Mouse (Mus musculus) liver, embryonic 13.5 days (tissue): ENCODE measurements around the gene Pde6g. TPM values are rescaled to one million over a fixed set of nuclear protein-coding genes. Genes with fewer than 3 reads are reported as not detected.

ENCODE experiments used
- ATAC-seq: fragments of 200-750 bp; cut with Nextera tagmentation; 2 replicates; pipeline ENCODE4 v1.8.0; 2017; ENCODE audit warnings: low read depth, mild to moderate bottlenecking, moderate number of reproducible peaks, moderate library complexity
- DNase-seq: peaks from one replicate; pipeline ENCODE4 v3.0.0; 2022
- H3K27ac ChIP-seq: fragments of 300-500 bp; sonication (generic); 2 replicates; pipeline ENCODE4 v1.5.1; 2015; ENCODE audit warnings: moderate library complexity, mild to moderate bottlenecking, inconsistent platforms
- H3K27me3 ChIP-seq: fragments of 300-500 bp; sonication (generic); 2 replicates; pipeline ENCODE4 v1.6.1; 2015; ENCODE audit warnings: mild to moderate bottlenecking, inconsistent platforms
- H3K36me3 ChIP-seq: fragments of 300-500 bp; sonication (generic); 2 replicates; pipeline ENCODE4 v1.6.1; 2015; ENCODE audit warnings: mild to moderate bottlenecking, inconsistent platforms
- H3K4me1 ChIP-seq: fragments of 300-500 bp; sonication (generic); replicated peaks from 2 replicates; pipeline ENCODE4 v1.6.1; 2015; ENCODE audit warnings: inconsistent platforms
- H3K4me2 ChIP-seq: fragments of 300-500 bp; sonication (generic); 2 replicates; pipeline ENCODE4 v1.6.1; 2015; ENCODE audit warnings: inconsistent platforms, mild to moderate bottlenecking, moderate library complexity
- H3K4me3 ChIP-seq: fragments of 300-500 bp; sonication (generic); replicated peaks from 2 replicates; pipeline ENCODE4 v1.5.1; 2015; ENCODE audit warnings: mild to moderate bottlenecking, inconsistent platforms
- H3K9ac ChIP-seq: fragments of 300-500 bp; sonication (generic); 2 replicates; pipeline ENCODE4 v1.6.1; 2015; ENCODE audit warnings: mild to moderate bottlenecking, inconsistent platforms
- H3K9me3 ChIP-seq: fragments of 300-500 bp; sonication (generic); replicated peaks from 2 replicates; pipeline ENCODE4 v1.6.1; 2016; ENCODE audit warnings: inconsistent platforms
- WGBS: fragments of 180-500 bp; shearing (Covaris S2); methylation state at CpG from one replicate; pipeline ENCODE4 v1.1.7; 2015; ENCODE audit not compliant: insufficient replicate concordance; 5-methylcytosine and 5-hydroxymethylcytosine counted together
- polyA plus RNA-seq: library from polyadenylated mRNA; unstranded; fragments of >200 nt; fragmentation: Nextera tagmentation; extraction: Ambion mirVana; gene quantifications from 2 replicates; pipeline ENCODE4 v1.2.1, GENCODE M21; 2015

Gene Pde6g
- polyA plus RNA-seq, 1 experiment from 2014 or later = 0.12 TPM

DNA sequence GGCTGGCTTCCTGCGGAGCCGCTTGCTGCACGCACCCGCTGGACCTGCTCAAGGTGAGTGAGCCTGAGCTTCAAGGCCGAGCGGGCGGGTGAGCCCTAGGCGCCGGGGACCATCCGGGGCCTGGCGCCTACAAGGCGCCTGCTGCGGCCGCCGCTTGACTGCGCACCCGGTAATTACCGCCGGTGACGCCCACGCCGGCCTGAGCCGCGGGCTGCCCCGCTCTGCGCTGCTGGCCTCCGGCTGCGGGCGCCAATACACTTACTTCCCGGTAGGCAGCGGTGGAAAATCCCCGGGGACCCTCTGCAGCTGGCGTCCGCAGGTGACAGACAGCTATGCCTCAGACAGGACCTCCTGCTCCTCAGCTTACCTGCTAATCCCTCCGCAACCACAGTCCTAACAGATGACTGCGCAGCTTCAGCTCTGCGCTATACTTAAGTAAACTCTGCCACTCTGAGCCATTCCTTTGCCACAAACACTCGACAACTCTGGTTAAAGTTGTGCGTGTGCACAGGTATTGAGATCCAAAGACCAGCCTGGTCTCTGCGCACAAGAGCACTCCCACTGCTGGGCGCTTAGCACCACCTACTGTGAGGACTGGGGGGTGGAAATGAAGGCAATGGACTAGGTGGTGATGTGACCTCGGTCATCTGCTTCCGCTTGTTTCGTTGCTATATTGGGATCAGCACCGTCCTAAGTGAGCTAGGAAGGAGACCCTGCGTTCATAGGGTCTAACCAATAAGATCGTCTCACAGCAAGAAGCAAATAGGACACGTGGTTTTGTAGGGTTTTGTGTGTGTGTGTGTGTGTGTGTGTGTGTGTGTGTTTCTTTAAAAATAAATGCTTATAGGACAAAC, 39.0 kb upstream of the Pde6g start:
- peaks cover 65% of the 10 kb centered on the region for H3K4me1 ChIP-seq
- WGBS = under 1% methylated on average over 48 of the region's 48 CpGs
- H3K9ac ChIP-seq = peak overlapping the region; percentile 95
- DNase-seq = peak; percentile 51
- peaks cover 67% of the 10 kb centered on the region for H3K36me3 ChIP-seq
- ATAC-seq = peak; percentile 65
- no peaks in the 10 kb centered on the region for H3K27me3 ChIP-seq
- H3K4me2 ChIP-seq = peak overlapping the region; percentile 94
- H3K27ac ChIP-seq = peak overlapping the region; percentile 94
- H3K4me3 ChIP-seq = peak overlapping the region; percentile 94
- H3K9me3 ChIP-seq = no peaks in the 10 kb centered on the region

DNA sequence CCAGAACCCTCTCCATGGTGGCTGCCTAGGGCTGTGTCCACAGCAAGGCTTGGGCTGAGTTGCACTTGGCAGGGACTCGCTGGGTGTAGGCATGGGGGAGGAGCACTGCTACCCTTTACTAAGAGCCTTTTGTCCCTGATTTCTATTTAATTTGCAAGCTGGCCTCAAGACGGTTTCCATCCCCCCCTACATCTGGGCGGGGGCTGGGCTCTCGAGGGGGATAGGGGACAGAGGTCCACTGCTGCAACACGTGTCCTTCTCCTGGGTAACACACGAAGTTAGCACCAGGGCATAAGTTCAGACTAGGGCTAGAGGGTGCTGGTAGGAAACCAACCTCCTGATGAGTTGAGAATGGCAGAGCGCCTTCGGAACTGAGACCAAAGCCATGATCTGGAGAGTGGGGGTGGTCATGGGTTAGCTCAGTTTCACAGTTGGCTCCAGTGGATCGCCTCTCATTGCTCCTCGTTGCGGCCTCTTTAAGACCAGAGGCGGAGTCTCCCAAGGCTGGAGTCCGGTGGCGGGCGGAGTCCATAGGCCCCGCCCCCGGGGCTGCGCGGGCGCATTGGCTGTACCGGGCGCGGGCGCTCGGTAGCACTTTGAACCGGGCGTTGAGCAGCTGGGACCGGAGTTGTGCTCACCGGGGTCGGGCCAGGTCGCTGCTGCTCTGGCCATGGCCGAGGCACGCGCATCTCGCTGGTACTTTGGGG, 38.2 kb upstream of the Pde6g start, which contains the start of gene Slc25a10:
Slc25a10 (plus strand) TSS at position 524 of the 707 bp plus-strand sequence.
- Histone ChIP-seq H3K4me1 (peaks cover 73% of the 10 kb centered on the region), H3K9ac (peak within 1 kb of the TSS; percentile 95), H3K4me2 (peak within 1 kb of the TSS; percentile 94), H3K4me3 (peak within 1 kb of the TSS; percentile 94), H3K36me3 (peaks cover 67% of the 10 kb centered on the region), H3K9me3 (no peaks in the 10 kb centered on the region), H3K27me3 (no peaks in the 10 kb centered on the region), H3K27ac (peak within 1 kb of the TSS; percentile 94)
- DNase-seq = peak; percentile 88
- peak; percentile 86 for ATAC-seq
- WGBS = under 1% methylated on average over 35 of the region's 35 CpGs

DNA sequence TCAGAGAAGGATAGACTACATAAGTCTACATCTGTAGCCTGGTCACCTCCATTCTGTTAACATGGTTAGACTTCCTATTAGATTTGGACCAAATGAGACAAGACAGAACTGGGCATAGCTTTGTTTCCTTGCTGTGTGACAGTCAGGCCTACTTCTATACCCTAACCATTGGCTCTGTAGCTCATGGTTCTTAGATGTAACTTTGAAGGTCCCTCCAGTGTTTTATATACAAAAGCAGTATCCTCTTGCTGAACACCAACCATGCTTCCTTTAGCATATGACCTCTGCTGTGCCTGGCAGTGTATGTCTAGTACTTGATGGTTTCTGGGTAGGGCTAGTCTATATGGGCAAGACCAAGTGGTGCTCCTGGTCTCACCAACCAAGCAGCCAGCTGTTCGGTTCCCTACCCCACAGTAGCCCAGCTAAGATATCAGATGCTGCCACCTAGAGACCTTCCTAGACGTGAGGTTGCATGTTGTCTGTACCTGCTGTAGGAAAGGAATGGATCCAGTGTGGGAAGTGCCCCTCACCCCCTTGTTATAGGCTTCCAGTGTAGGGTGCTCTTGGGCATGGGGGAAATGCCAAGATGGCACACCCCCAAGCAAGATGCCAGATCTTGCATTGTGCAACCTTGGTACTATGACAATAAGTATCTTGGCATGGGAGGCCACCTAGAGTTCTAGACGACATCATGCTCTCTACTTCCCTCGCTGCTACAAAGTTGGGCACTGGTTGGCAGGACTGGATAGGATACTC, 37.2 kb upstream of the Pde6g start:
- peak overlapping the region; percentile 94 for H3K4me2 ChIP-seq
- DNase-seq (no peak), ATAC-seq (no peak)
- WGBS = 30% methylated on average over 4 of the region's 4 CpGs
- H3K36me3 ChIP-seq = peaks cover 65% of the 10 kb centered on the region
- H3K4me1 ChIP-seq = peaks cover 83% of the 10 kb centered on the region
- peak overlapping the region; percentile 94 for H3K27ac ChIP-seq
- H3K9ac ChIP-seq = peak overlapping the region; percentile 18; the same call in 1 of the 2 replicates
- H3K9me3 ChIP-seq = no peaks in the 10 kb centered on the region
- no peak overlapping the region for H3K4me3 ChIP-seq
- no peaks in the 10 kb centered on the region for H3K27me3 ChIP-seq

DNA sequence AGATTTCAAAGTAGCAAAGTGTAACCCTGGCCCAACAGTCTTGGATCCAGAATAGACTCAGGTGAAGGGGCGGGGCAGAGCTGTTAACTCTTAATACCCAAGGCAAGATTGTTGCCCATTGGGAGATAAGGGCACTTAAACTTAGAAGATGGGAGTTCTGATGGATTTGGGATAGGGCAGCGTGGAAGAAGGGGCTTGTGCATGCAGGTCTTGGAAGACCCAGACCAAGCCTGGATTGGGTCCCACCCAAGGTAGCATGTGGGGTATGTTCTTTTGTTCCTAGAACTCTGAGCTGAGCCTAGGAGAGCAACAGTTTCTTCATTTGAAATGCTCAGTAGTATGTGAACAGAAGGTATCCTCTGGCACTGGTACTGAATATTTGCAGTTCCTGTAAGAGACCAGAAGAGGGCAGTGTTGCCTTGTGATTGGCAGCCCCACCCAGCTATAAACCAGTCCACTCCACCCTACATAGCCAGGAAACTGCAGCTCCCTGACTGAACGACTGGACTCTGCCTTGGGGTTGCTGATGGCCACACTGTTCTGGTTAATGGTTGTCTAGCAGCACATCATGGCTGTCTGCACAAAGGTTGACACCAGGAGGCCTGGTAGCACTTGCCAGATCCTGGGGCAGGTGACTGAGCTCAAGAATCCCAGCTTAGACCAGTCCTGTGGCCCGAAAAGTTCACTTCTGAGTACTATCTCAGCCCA, 35.9 kb upstream of the Pde6g start:
- peak; percentile 41 for ATAC-seq
- Histone ChIP-seq H3K4me2 (no peak overlapping the region), H3K9ac (peak overlapping the region; percentile 47; the same call in 1 of the 2 replicates)

DNA sequence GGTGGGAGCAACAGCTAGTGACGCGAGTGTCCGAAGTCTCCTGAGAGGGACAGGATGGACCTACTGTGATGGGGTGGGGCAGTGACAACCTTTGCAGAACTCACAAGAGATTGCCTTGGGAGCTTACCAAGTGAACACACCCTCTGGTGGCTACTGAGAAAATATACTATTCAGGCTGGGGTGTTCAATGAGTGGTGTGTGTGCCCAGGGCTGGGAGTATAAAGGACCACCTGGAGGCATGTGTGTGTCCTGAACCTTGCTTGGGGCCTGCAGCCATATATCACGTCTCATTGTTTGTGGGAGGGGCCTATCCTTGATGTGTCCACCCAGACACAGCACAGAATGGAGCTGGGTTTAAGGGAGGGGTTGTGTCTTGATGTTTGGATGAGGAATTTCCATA, 35.2 kb upstream of the Pde6g start:
- H3K27ac ChIP-seq = peak overlapping the region; percentile 24; the same call in 1 of the 2 replicates
- no peak overlapping the region for H3K4me2 ChIP-seq
- no peak for ATAC-seq
- no peak overlapping the region for H3K9ac ChIP-seq
- no peaks in the 10 kb centered on the region for H3K9me3 ChIP-seq
- H3K36me3 ChIP-seq = peaks cover 50% of the 10 kb centered on the region
- H3K4me1 ChIP-seq = peaks cover 88% of the 10 kb centered on the region
- 69% methylated on average over 4 of the region's 4 CpGs for WGBS
- H3K4me3 ChIP-seq = no peak overlapping the region
- H3K27me3 ChIP-seq = no peaks in the 10 kb centered on the region
- no peak for DNase-seq

More for the DNA sequence above, 35.9 kb upstream of the Pde6g start:
- Histone ChIP-seq H3K9me3 (no peaks in the 10 kb centered on the region), H3K27ac (peak overlapping the region; percentile 94), H3K4me3 (no peak overlapping the region), H3K4me1 (peaks cover 89% of the 10 kb centered on the region), H3K36me3 (peaks cover 55% of the 10 kb centered on the region), H3K27me3 (no peaks in the 10 kb centered on the region)
- peak; percentile 71 for DNase-seq
- WGBS = 56% methylated on average over 4 of the region's 4 CpGs

DNA sequence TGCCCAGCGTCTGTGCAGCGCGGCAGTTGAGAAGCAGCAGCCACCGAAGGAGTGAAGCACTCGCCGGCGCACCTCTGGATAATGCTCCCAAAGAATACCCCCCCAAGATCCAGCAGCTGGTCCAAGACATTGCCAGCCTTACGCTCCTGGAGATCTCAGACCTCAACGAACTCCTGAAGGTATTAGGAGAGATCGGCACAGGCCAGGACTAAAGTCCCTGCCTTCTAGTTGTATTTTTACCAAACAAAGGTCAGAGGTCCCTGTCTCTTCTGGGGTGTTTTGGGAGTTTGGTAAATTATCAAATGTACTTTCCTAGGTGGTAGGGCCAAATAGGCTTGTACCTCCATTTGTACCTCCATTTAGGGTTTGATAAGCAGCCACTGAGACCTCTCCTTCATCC, 32.0 kb upstream of the Pde6g start:
- Histone ChIP-seq H3K9ac (peak overlapping the region; percentile 93), H3K9me3 (no peaks in the 10 kb centered on the region), H3K27ac (peak overlapping the region; percentile 80), H3K4me1 (peaks cover 64% of the 10 kb centered on the region), H3K36me3 (peaks cover 80% of the 10 kb centered on the region), H3K27me3 (no peaks in the 10 kb centered on the region), H3K4me2 (peak overlapping the region; percentile 92), H3K4me3 (peak overlapping the region; percentile 85)
- DNase-seq (no peak), ATAC-seq (no peak)
- WGBS = 2% methylated on average over 10 of the region's 10 CpGs

DNA sequence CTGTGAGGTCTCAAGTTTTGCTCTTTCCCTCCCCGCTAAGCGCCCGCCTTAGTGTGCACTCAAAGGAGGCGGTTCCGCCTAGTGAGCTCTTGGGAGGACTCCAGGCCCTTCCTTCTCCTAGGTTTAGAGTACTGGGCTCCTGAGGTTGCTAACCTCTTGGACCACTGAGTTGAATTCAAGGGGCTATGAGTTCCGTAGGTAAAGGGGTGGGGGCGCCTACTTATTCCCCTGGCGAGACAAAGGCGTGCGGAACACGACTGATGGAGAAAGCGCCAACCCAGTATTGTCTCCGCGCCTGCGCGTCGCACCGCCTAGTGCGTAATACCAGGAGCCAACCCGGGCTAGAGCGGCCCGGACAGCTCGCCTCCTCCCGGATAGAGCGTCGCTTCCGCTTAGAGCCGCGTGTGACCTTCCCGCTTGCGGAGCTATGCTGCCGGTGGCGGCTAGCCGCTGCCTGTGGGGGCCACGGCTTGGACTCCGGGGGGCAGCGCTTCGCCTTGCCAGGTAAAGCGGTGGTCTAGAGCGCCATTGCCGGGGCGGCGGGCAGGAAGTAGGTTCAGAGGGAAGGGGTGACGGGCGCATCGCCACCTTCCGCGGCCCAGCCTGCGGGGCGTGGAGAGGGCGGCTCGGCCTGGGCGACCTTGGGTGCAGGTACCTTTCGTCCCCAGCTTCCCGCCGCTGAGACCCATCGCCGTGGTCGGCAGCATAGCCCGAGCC, 31.1 kb upstream of the Pde6g start, which contains the start of gene Mrpl12:
Mrpl12 (plus strand) TSS at position 349 of the 717 bp plus-strand sequence.
- H3K4me1 ChIP-seq = peaks cover 56% of the 10 kb centered on the region
- peaks cover 81% of the 10 kb centered on the region for H3K36me3 ChIP-seq
- peak within 1 kb of the TSS; percentile 80 for H3K27ac ChIP-seq
- no peaks in the 10 kb centered on the region for H3K9me3 ChIP-seq
- peak; percentile 89 for ATAC-seq
- H3K4me2 ChIP-seq = peak within 1 kb of the TSS; percentile 92
- WGBS = under 1% methylated on average over 60 of the region's 60 CpGs
- peak within 1 kb of the TSS; percentile 85 for H3K4me3 ChIP-seq
- DNase-seq = peak; percentile 82
- H3K9ac ChIP-seq = peak within 1 kb of the TSS; percentile 93
- no peaks in the 10 kb centered on the region for H3K27me3 ChIP-seq

DNA sequence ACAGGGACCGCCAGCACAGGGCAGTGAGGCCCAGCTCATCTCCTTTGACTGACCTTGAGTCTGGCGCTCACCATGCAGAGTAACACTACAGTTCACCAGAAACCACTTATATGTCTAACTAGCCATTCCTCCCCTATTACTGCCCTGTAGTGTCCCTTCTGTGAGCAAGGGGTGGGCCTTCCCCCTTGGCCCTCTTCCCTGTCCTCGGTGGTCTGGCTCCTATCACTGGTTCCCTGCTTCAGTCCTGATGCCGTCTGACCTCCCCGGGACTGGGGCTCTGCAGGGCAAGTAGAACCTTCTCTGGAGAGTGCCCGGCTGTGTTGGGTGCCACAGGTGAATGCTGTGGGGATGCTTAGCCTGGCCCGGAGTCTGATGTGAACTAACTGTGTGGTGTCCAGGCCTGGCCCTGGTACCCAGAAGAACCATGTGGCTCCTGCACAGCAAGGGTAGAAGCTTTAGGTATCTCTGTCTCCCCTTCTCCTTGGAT, 30.2 kb upstream of the Pde6g start:
- Histone ChIP-seq H3K27ac (peak overlapping the region; percentile 60), H3K36me3 (peaks cover 83% of the 10 kb centered on the region), H3K4me3 (peak overlapping the region; percentile 85), H3K9me3 (no peaks in the 10 kb centered on the region), H3K27me3 (no peaks in the 10 kb centered on the region), H3K4me1 (peaks cover 46% of the 10 kb centered on the region), H3K4me2 (peak overlapping the region; percentile 92), H3K9ac (peak overlapping the region; percentile 93)
- 82% methylated on average over 7 of the region's 7 CpGs for WGBS
- DNase-seq = no peak
- no peak for ATAC-seq

DNA sequence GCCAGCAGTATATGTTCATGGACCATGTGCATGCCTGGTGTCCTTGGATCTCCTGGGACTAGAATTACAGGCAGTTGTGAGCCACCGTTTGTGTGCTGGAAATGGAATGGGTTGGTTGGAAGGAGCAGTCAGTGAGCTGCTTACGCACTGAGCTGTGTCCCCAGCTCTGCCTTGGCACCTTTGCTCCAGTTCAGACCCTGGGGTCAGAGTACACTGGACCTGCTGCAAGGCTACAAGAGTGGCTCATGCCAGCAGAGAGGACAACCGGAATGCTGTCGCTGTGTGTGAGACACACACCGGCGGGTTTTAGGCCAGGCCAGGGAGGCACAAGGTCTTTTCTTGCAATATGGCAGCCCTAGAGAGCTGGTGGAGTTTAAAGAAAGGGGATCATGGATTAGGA, 18.8 kb upstream of the Pde6g start:
- no peaks in the 10 kb centered on the region for H3K9me3 ChIP-seq
- no peak overlapping the region for H3K4me3 ChIP-seq
- DNase-seq (no peak), ATAC-seq (no peak)
- H3K4me2 ChIP-seq = no peak overlapping the region
- H3K4me1 ChIP-seq = peaks cover 20% of the 10 kb centered on the region
- no peak overlapping the region for H3K27ac ChIP-seq
- 91% methylated on average over 6 of the region's 6 CpGs for WGBS
- no peaks in the 10 kb centered on the region for H3K27me3 ChIP-seq
- H3K9ac ChIP-seq = no peak overlapping the region
- H3K36me3 ChIP-seq = peaks cover 78% of the 10 kb centered on the region

DNA sequence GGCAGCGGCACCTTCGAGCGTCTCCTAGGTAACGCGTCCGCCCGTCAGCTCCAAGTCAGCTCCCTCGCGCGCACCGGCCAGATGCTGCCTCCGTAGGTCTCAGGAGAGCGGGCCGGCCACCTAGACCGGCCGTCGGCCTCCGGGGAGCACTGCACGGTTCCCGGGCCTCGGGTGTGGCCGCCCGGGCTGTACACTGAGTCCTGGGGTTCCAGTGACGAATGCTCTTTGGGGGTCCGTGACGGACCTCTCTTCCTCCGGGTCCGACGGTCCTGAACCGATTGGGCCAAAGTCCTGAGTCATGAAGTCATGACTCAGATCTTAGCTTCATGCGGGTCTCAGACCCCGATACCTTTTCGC, 14.4 kb upstream of the Pde6g start:
- no peaks in the 10 kb centered on the region for H3K9me3 ChIP-seq
- DNase-seq (no peak), ATAC-seq (peak; percentile 69)
- 1% methylated on average over 33 of the region's 33 CpGs for WGBS
- peak overlapping the region; percentile 80 for H3K4me3 ChIP-seq
- H3K4me2 ChIP-seq = peak overlapping the region; percentile 90
- H3K27ac ChIP-seq = peak overlapping the region; percentile 76
- peaks cover 37% of the 10 kb centered on the region for H3K4me1 ChIP-seq
- H3K36me3 ChIP-seq = peaks cover 65% of the 10 kb centered on the region
- H3K9ac ChIP-seq = peak overlapping the region; percentile 85
- no peaks in the 10 kb centered on the region for H3K27me3 ChIP-seq
